Mouse (Mus musculus) forelimb bud, embryonic 11.5 days (tissue): ENCODE results near the gene Pilra.
"Not testable (repeated sequence)": the region's sequence is repeated elsewhere in the genome, so short reads cannot be mapped to it uniquely, and the experiment has no call there.

Experiments used
- DNase-seq: peaks from one replicate; pipeline ENCODE4 v3.0.0-alpha.2; 2012; ENCODE audit warnings: low read depth, low spot score

The Pilra gene

DNA sequence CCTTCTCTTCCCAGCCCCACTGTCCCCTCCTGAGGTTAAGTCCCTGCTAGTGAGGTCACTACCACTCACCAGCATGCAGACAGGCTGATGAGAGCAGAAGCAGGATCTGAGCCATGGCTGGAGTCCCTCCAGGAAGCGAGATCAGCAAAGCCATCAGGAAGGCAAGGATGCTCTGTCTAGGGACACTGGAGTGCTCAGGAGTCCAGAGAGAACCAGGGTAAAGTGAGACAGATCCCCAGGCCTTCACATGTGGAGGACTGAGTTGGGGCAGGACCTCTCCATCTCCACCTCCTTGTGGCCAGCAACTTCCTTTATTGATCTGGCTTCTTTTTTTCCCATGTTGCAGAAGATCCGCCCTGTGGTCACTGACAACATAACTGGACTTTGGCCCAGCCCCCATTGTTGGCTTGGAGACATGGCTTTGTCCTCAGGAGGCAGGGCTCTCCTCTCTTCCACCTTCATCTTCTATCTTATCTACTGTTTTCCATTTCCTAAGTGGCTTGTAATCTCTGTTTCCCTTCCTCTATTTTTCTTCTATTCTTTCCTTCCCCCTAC is at the start of gene Pilra:
TSS of gene Pilra (minus strand) at position 316 of the 555 bp plus-strand sequence.
- not testable (repeated sequence) for DNase-seq

DNA sequence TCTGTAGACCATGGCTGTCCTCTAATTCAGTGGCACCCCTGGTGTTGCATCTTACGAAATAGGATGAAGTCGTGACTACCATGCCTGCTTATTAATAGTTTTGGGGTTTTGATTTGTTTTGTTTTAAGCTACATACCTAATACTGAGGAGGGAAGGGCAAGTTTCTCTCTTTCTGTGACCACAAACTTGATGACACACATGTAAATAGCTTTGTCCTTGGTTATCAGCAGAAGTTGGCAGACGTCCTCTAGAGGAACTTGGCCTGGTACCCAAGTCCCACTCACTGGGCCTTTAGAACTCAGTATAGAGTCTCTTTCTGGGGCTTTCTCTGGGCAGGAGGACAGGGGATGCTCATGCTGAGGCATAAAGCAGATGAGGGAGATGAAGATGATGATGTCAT is 47.3 kb upstream of the Pilra start:
- no peak for DNase-seq

GRCm38 (mm10) chr5:137882922-137883321 is 46.8 kb upstream of the Pilra start:
- no peak for DNase-seq

DNA sequence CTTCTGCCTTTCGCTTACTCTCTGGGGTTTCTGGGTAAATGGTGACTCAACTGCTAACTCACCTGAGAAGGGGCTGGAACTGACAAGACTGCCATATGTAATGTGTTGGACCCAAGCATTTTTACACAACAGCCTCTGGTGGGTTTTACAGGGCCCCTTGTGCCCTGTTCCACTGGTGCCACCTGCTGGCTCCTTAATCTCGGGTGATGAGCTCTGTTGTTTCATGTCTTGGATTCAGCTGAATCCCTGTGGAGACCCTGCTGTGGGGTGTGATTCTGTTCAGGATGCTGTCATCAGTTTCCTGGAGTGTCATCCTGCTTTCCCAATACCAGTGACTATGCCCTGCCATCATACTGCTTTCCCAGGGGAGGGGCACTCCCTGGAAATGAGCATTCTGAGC is 41.8 kb upstream of the Pilra start:
- DNase-seq = no peak

DNA sequence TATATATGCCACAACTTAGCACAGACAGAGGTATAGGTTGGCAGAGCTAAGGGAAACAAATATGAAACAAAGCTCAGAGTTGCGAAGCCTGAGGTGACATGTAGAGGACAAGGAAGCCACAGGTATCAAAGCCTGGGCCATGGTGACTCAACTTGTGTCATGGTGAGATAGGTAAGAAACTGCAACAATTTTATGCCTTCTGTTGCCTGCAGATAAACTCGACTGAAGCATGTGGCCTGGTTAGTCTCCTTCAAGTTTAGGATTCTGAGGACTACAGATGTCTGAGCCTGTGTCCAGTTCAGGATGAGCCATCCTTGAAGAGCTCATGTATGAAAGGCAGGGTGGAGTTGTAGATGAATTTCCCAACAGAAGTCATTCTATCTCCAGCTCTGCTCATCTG is 39.0 kb upstream of the Pilra start:
- no peak for DNase-seq

DNA sequence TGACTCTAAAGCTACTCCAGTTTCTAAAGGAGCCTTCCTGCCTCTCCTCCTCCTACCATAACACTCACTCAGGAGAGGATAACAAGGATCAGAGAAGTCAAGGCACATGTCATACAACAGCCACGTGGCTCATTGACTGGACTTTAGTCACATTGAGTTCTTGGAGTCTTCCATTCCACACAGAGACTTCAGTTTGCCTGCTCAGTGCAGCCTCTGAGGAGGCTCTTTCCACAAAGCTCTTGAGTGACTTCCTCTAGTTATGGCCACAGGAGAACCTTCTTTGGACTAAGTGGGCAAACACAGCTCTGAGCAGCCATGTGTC is 36.3 kb upstream of the Pilra start:
- not testable (repeated sequence) for DNase-seq

- not testable (repeated sequence) for DNase-seq
Observed at GRCm38 (mm10) chr5:137871644-137872380, 35.7 kb upstream of the Pilra start, which contains the start of gene Pilrb2. Gene Pilrb2, minus strand, starts transcription at chr5:137871815.

- not testable (repeated sequence) for DNase-seq
Observed at GRCm38 (mm10) chr5:137868600-137868999, 32.5 kb upstream of the Pilra start.

- DNase-seq = not testable (repeated sequence)
Observed at GRCm38 (mm10) chr5:137864008-137864407, 27.9 kb upstream of the Pilra start.

DNA sequence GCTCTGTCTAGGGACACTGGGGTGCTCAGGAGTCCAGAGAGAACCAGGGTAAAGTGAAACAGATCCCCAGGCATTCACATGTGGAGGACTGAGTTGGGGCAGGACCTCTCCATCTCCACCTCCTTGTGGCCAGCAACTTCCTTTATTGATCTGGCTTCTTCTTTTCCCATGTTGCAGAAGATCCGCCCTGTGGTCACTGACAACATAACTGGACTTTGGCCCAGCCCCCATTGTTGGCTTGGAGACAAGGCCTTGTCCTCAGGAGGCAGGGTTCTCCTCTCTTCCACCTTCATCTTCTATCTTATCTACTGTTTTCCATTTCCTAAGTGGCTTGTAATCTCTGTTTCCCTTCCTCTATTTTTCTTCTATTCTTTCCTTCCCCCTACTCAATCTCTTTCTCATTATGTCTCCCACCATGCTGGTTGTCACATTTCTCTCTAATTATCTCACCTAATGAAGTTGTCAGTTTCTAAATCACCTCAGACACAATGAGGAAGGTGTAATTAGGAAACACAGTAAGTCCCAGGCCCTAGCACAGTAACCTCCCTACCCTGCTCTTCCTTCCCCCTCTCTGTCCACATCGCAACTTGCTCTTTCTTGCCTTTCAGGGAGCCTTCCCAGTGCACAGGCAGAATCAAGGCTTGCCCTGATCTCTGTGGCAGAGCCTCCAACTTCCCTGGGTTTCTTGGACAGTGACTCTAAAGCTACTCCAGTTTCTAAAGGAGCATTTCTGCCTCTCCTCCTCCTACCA is 22.1 kb upstream of the Pilra start, which contains the start of gene Pilrb1:
TSS of gene Pilrb1 (minus strand) at position 147 of the 751 bp plus-strand sequence.
- not testable (repeated sequence) for DNase-seq

- DNase-seq = not testable (repeated sequence)
Observed at GRCm38 (mm10) chr5:137856870-137857269, 20.8 kb upstream of the Pilra start.

DNA sequence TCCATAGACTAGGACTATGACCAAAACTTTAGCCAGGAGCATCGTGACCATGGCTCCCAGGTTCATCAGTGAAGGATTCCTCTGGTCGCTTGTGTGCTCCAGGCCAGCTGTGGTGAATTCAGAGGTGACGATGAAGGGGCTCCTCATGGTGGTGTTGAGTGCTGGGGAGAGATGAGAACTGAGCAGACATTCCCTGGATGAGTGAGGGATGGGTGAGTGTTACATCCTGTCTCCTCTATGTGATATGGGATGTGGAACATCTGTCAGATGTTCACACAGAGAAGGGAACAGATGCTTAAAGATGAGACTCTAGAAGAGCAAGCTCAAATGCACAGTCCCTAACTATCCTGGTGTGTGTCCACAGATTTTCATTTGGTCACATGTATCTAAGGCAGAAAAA is 18.8 kb upstream of the Pilra start:
- DNase-seq = not testable (repeated sequence)

- DNase-seq = not testable (repeated sequence)
Observed at GRCm38 (mm10) chr5:137850313-137850712, 14.2 kb upstream of the Pilra start.

GRCm38 (mm10) chr5:137837110-137837509 is 1.0 kb upstream of the Pilra start:
- DNase-seq = not testable (repeated sequence)

DNA sequence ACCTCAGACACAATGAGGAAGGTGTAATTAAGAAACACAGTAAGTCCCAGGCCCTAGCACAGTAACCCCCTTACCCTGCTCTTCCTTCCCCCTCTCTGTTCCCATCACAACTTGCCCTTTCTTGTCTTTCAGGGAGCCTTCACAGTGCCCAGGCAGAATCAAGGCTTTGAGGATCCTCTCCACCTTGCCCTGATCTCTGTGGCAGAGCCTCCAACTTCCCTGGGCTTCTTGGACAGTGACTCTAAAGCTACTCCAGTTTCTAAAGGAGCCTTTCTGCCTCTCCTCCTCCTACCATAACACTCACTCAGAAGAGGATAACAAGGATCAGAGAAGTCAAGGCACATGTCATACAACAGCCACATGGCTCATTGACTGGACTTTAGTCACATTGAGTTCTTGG is 530 bp upstream of the Pilra start:
- no peak for DNase-seq

DNA sequence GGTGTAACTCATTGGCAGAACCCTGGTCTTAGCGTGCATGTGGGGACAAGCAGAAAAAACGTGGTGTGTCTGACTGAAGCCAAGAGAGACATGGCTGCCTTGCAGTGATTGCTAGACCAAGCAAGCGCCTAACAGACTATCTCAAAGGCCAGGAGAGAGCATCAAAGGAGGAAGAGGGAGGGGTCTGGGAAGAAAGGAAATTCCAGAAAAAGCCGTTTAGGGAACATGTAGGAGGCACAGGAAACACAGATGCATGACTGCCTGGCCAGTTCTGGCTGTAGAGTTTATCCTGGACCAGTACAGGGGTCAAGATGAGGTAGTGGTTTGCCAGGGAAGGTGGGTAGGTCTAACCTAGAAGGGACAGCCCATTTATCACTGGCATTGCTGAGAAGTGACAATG is 2.6 kb downstream of the Pilra start:
- no peak for DNase-seq

DNA sequence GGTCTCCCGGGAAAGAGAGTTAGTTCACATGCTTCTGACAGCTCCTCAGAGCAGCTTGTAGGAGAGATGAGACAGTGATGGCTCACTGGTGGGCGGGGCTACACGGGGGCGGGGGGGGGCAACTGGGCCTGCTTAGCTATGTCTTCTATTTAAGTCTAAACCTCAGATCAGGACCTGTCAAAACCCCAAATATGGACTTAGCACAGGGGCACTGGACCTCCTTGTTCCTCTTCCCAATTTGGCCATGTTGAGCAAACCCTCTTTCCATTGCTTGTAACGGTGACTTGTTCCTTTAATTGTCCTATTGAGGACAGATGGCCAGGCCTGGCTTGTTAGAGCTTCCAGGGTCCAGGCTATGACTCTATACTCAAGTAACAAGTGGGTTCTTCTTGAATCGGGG is 4.6 kb downstream of the Pilra start:
- no peak for DNase-seq

- no peak for DNase-seq
Observed at GRCm38 (mm10) chr5:137831106-137831505, 5.0 kb downstream of the Pilra start.

DNA sequence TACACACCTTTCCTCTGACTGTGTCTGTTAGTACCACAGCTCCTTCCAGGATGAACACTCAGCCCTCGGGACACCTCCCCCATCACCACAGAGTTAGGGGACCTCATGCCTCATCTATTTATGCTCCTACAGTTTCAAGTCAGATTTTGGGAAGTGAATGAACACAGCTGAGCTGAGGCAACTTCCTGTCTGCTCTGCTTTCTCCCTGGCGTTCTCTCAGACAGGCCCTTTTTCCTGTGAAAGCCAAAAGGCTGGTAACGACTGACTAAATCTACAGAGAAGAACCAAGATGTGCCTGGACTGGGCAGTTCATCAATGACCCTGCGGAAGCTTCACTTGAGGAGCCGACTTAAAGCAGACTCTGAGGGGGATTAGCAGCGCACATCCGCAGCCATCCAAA is 5.8 kb downstream of the Pilra start:
- DNase-seq = no peak

DNA sequence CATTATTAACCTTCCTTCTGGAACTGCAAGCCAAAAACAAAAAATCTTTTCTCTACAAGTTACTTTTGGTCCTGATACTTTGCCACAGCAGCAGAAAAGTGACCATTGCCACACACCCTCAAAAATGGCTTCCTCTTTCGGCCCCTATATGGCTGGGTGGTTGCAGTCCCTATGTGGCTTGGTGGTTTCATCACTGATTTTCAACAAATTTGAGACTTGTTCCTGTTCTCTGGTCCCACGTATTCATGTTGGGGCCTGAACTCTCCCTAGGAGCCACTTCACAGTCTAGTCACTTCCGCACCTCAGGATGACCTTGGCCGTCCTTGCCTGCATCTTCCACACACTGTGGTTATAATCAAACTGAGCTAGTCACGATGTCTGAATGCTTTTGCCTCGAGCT is 7.4 kb downstream of the Pilra start:
- no peak for DNase-seq

DNA sequence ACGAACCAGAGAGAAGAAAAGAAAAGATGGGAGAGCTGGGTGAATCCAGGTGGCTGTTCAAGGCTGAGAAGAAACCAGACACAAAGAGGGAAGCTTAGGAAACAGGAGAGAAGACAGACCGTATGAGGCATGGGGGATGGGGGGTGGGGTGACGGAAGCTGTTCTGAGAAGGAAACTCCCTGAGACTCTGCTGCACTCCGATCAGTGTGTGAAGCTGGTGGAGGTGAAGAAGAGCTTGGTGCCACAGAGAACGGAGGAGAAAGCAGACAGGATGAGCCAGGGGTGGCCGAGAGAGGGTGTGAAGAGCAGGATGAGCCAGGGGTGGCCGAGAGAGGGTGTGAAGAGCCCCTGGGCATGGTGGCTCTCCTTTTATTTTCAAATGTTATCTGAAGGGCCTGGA is 9.7 kb downstream of the Pilra start:
- DNase-seq = no peak

GRCm38 (mm10) chr5:137825971-137826370 is 10.1 kb downstream of the Pilra start:
- DNase-seq = no peak

DNA sequence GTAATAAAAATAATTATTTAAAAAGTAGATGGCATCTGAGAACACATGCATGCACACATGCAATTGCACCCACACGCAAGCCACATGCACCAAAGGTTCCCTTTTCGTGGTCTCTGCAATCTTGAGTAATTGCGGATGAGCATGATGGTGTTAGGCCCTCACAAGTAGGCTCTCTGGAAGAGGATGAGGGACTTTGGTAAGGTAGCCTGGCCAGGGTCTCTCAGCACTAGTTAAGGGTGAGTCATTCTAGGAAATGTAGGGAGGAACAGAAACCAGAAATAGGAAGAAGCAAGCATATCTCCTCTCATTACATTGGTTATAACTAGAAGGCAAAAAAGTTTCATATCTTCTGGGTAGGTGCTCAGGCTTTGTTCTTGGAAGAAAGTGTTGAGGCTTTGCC is 11.1 kb downstream of the Pilra start:
- no peak for DNase-seq
